ENCODE assay signal across 22 mouse cellular contexts in genomic region chr9:63354168-63354567, GRCm38 (mm10). TPM values are rescaled to one million over a fixed set of nuclear protein-coding genes. Genes with fewer than 3 reads are reported as not detected.
A peak's percentile ranks its signal among the peaks of the same experiment; 100 is the strongest.
DNase-seq lines count a peak whose midpoint lies in the region; TF ChIP-seq lines count a peak whose summit lies in the region.
"Had no signal": no experiment of that assay in that cellular context is flagged by ENCODE, and none has a peak within 500 bp of the region (broad histone marks: within the 10 kb centered on the region; RNA-seq: fewer than 3 reads in every experiment).

No protein-coding gene starts in this region.

- H3K27ac ChIP-seq in kidney, adult 2 months (ENCODE audit: insufficient read depth, low read depth, low read length), result no peak overlapping the region
- H3K27ac ChIP-seq: heart, embryonic 15.5 days; hindbrain, embryonic 15.5 days; midbrain, embryonic 13.5 days; stomach, postnatal 0 days had no signal

- H3K27me3 ChIP-seq in kidney, adult 2 months (replicated peaks; ENCODE audit: control insufficient read depth, insufficient read depth, low read length), result no peaks in the 10 kb centered on the region
- H3K27me3 ChIP-seq: heart, embryonic 15.5 days; hindbrain, embryonic 15.5 days; midbrain, embryonic 13.5 days had no signal

- 62% methylated on average over 4 of the region's 4 CpGs for WGBS in kidney, adult 2 months

- DNase-seq in adrenal gland, postnatal 14 days, result peak; percentile 37
- no peak for DNase-seq in adrenal gland, adult 8-10 months
- DNase-seq in ovary, adult 18-20 months (ENCODE audit: low spot score), result peak; percentile 5
- DNase-seq in ovary, postnatal 14 days (ENCODE audit: low spot score), result no peak
- peak; percentile 38 for DNase-seq in kidney, adult 2 months
- DNase-seq in kidney, postnatal 36 days, result peak; percentile 26 to 49
- DNase-seq in spleen, postnatal 4 days (ENCODE audit: low spot score in 2 of 2), result no peak
- DNase-seq in thymus, adult 18-20 months, result no peak
- DNase-seq: cerebellum, adult 11-12 months; cerebellum, postnatal 25 days; embryo, embryonic 11 days; forebrain, postnatal 0 days; gastrocnemius, postnatal 36 days; heart, postnatal 4 days; liver; retina, postnatal 1 day; right cerebral cortex, postnatal 4 days had no signal

- TF ChIP-seq CTCF in kidney, adult 2 months (conservative IDR thresholded peaks at IDR 0.05; ENCODE audit: insufficient read depth, insufficient read length, low read depth, low read length), result no peak

- no peak for TF ChIP-seq POLR2A in kidney, adult 2 months (IDR thresholded peaks at IDR 0.05; ENCODE audit: low read depth, low read length)

- H3K4me1 ChIP-seq in kidney, adult 2 months (ENCODE audit: control insufficient read depth, insufficient read depth, low read length), result no peaks in the 10 kb centered on the region
- H3K4me1 ChIP-seq: hindbrain, embryonic 15.5 days; midbrain, embryonic 13.5 days had no signal

- no peaks in the 10 kb centered on the region for H3K36me3 ChIP-seq in kidney, adult 2 months (ENCODE audit: control insufficient read depth, insufficient read depth, low read length)
- H3K36me3 ChIP-seq: hindbrain, embryonic 15.5 days had no signal

- H3K4me3 ChIP-seq in kidney, adult 2 months (ENCODE audit: insufficient read depth, low read depth, low read length), result no peak overlapping the region
- H3K4me3 ChIP-seq: heart, embryonic 15.5 days; hindbrain, embryonic 15.5 days; midbrain, embryonic 13.5 days; myocyte had no signal

RNA-seq across cellular contexts. Expression of gene Map2k5, which starts 23.5 kb away (rescaled TPM):
- 30.4 and 33.9 TPM in 2 replicates for total RNA-seq in adrenal gland, postnatal 14 days (2021)
- 10 to 100 TPM; 28.8 to 32.4 (median 30.3) TPM for total RNA-seq in adrenal gland, adult 8-10 months (2022)
- polyA plus RNA-seq in kidney, adult 2 months (2012; rRNA removed), result 34.3 and 38.9 TPM in 2 replicates

RNA-seq across cellular contexts. Expression of gene 2300009A05Rik, which starts 44.9 kb away (rescaled TPM):
- total RNA-seq in adrenal gland, postnatal 14 days (2021), result 54.6 and 59.7 TPM in 2 replicates
- total RNA-seq in adrenal gland, adult 8-10 months (2022), result 10 to 100 TPM; 32.9 to 63.3 (median 38.6) TPM
- 81.2 and 111 TPM in 2 replicates for polyA plus RNA-seq in kidney, adult 2 months (2012; rRNA removed)

Comparison
In these comparisons a context has a peak if more than half of its experiments do, and no peak if none do; other contexts are left out.
1. DNase-seq: peak in adrenal gland, postnatal 14 days (single experiment), ovary, adult 18-20 months (single experiment), kidney, adult 2 months (single experiment) and kidney, postnatal 36 days (2 of 2); none in adrenal gland, adult 8-10 months (single experiment), ovary, postnatal 14 days (single experiment), spleen, postnatal 4 days (0 of 2) and thymus, adult 18-20 months (0 of 2).